Mouse (Mus musculus) CH12.LX (cell line): ENCODE results near the gene Cd320. TPM values are rescaled to one million over a fixed set of nuclear protein-coding genes. Genes with fewer than 3 reads are reported as not detected.
"Not testable (repeated sequence)": the region's sequence is repeated elsewhere in the genome, so short reads cannot be mapped to it uniquely, and the experiment has no call there.

Experiments used
- DNase-seq: peaks from one replicate; pipeline ENCODE4 v3.0.0-alpha.2; 2013; ENCODE audit errors: extremely low read depth
- H3K27ac ChIP-seq: 2 replicates; pipeline ENCODE4 v1.5.1; 2012; ENCODE audit warnings: low read depth, mild to moderate bottlenecking, control low read depth, moderate library complexity; ENCODE audit not compliant: insufficient read depth
- H3K27me3 ChIP-seq: replicated peaks from 2 replicates; pipeline ENCODE3; 2012; ENCODE audit warnings: inconsistent platforms
- H3K36me3 ChIP-seq, 2 experiments: replicated peaks in 1 of 2; 2 replicates each; pipeline versions ENCODE3 to v1.6.1; 2012; ENCODE audit warnings: inconsistent platforms in 1 of 2, low read length in 1 of 2, mild to moderate bottlenecking in 1 of 2, mixed read lengths in 1 of 2, moderate library complexity in 1 of 2; ENCODE audit not compliant: control insufficient read depth in 1 of 2, insufficient read depth in 1 of 2
- H3K4me1 ChIP-seq, 2 experiments: 2 replicates each; pipeline ENCODE4 v1.6.1; 2012; ENCODE audit warnings: inconsistent platforms in 1 of 2, moderate library complexity in 1 of 2; ENCODE audit not compliant: insufficient read depth in 2 of 2, control insufficient read depth in 1 of 2
- H3K4me2 ChIP-seq: 2 replicates; pipeline ENCODE4 v1.6.1; 2012; ENCODE audit warnings: low read depth, mild to moderate bottlenecking, control low read depth; ENCODE audit not compliant: poor library complexity, insufficient read depth, severe bottlenecking
- H3K4me3 ChIP-seq, 3 experiments: fragments of 150-350 bp in 1 of 3; sonication (generic) in 1 of 3; replicated peaks in 1 of 3; 2 replicates each; pipeline versions ENCODE3 to v1.5.1; 2011 to 2012; ENCODE audit warnings: low read depth in 2 of 3, low read length in 2 of 3, mild to moderate bottlenecking in 2 of 3, moderate library complexity in 2 of 3, control low read depth in 1 of 3, improper control_type of control experiment in 1 of 3, inconsistent platforms in 1 of 3, mixed read lengths in 1 of 3; ENCODE audit not compliant: poor library complexity in 1 of 3
- H3K79me2 ChIP-seq: replicated peaks from 2 replicates; pipeline ENCODE4 v1.6.1; 2012; ENCODE audit warnings: mild to moderate bottlenecking, moderate library complexity; ENCODE audit not compliant: control insufficient read depth, poor library complexity, insufficient read depth, severe bottlenecking; ENCODE audit errors: extremely low read depth
- H3K9ac ChIP-seq: 2 replicates; pipeline ENCODE4 v1.6.1; 2012; ENCODE audit warnings: low read depth, mild to moderate bottlenecking, control low read depth, moderate library complexity; ENCODE audit not compliant: insufficient read depth
- H3K9me3 ChIP-seq: replicated peaks from 2 replicates; pipeline ENCODE3; 2012; ENCODE audit warnings: low read length, inconsistent platforms, mixed read lengths
- CHD1 ChIP-seq: IDR thresholded peaks from 2 replicates; pipeline ENCODE4 v1.6.1; 2012; ENCODE audit warnings: low read depth, low read length, improper control_type of control experiment, inconsistent platforms
- CTCF ChIP-seq, 2 experiments: IDR thresholded peaks in 1 of 2; conservative IDR thresholded peaks in 1 of 2; 2 replicates each; pipeline ENCODE4 v1.5.1; 2011 to 2012; ENCODE audit warnings: low read depth in 2 of 2, low read length in 2 of 2, improper control_type of control experiment in 1 of 2, inconsistent platforms in 1 of 2, mild to moderate bottlenecking in 1 of 2, moderate library complexity in 1 of 2
- E2F4 ChIP-seq: IDR thresholded peaks from 2 replicates; pipeline ENCODE4 v1.6.1; 2011; ENCODE audit warnings: low read depth, low read length, improper control_type of control experiment; ENCODE audit not compliant: insufficient replicate concordance
- ELF1 ChIP-seq: IDR thresholded peaks from 2 replicates; pipeline ENCODE4 v1.6.1; 2014; ENCODE audit warnings: low read depth, mild to moderate bottlenecking, inconsistent platforms, low read length, improper control_type of control experiment
- GABPA ChIP-seq: IDR thresholded peaks from 2 replicates; pipeline ENCODE4 v1.6.1; 2012; ENCODE audit warnings: low read depth, low read length, improper control_type of control experiment, inconsistent platforms; ENCODE audit not compliant: insufficient replicate concordance
- JUN ChIP-seq: IDR thresholded peaks from 2 replicates; pipeline ENCODE4 v1.6.1; 2011; ENCODE audit warnings: low read depth, mild to moderate bottlenecking, low read length, improper control_type of control experiment, moderate library complexity; ENCODE audit not compliant: insufficient read depth
- KAT2A ChIP-seq: IDR thresholded peaks from 2 replicates; pipeline ENCODE4 v1.6.1; 2012; ENCODE audit warnings: low read length, improper control_type of control experiment, inconsistent platforms; ENCODE audit not compliant: insufficient replicate concordance
- MXI1 ChIP-seq: IDR thresholded peaks from 2 replicates; pipeline ENCODE4 v1.6.1; 2011; ENCODE audit warnings: mild to moderate bottlenecking, low read depth, low read length, improper control_type of control experiment
- MYC ChIP-seq: IDR thresholded peaks from 2 replicates; pipeline ENCODE4 v1.6.1; 2011; ENCODE audit warnings: low read depth, mild to moderate bottlenecking, improper control_type of control experiment, low read length
- NRF1 ChIP-seq: IDR thresholded peaks from 2 replicates; pipeline ENCODE4 v1.6.1; 2014; ENCODE audit warnings: low read depth, mild to moderate bottlenecking, inconsistent platforms, low read length, improper control_type of control experiment, moderate library complexity
- PAX5 ChIP-seq: IDR thresholded peaks from 2 replicates; pipeline ENCODE4 v1.6.1; 2012; ENCODE audit warnings: low read length, inconsistent platforms, mixed read lengths
- POLR2A ChIP-seq: IDR thresholded peaks from 2 replicates; pipeline ENCODE4 v1.6.1; 2011; ENCODE audit warnings: low read depth, mild to moderate bottlenecking, improper control_type of control experiment, low read length
- POLR2AphosphoS2 ChIP-seq: IDR thresholded peaks from 2 replicates; pipeline ENCODE4 v1.6.1; 2011; ENCODE audit warnings: low read depth, low read length, improper control_type of control experiment
- TBP ChIP-seq: conservative IDR thresholded peaks from 2 replicates; pipeline ENCODE4 v1.6.1; 2011; ENCODE audit warnings: low read depth, low read length, improper control_type of control experiment
- TCF12 ChIP-seq: IDR thresholded peaks from 2 replicates; pipeline ENCODE4 v1.6.1; 2014; ENCODE audit warnings: low read depth, mild to moderate bottlenecking, inconsistent platforms, low read length, improper control_type of control experiment
- UBTF ChIP-seq: IDR thresholded peaks from 2 replicates; pipeline ENCODE4 v1.6.1; 2012; ENCODE audit warnings: low read depth, mild to moderate bottlenecking, inconsistent platforms, low read length, improper control_type of control experiment, moderate library complexity
- USF1 ChIP-seq: IDR thresholded peaks from 2 replicates; pipeline ENCODE4 v1.6.1; 2014; ENCODE audit warnings: low read depth, mild to moderate bottlenecking, inconsistent platforms, low read length, improper control_type of control experiment
- USF2 ChIP-seq: conservative IDR thresholded peaks from 2 replicates; pipeline ENCODE4 v1.6.1; 2011; ENCODE audit warnings: low read depth, low read length, improper control_type of control experiment
- ZKSCAN1 ChIP-seq: IDR thresholded peaks from 2 replicates; pipeline ENCODE4 v1.6.1; 2012; ENCODE audit warnings: low read depth, inconsistent platforms, low read length, improper control_type of control experiment, borderline replicate concordance
- ZMIZ1 ChIP-seq: IDR thresholded peaks from 2 replicates; pipeline ENCODE4 v1.6.1; 2012; ENCODE audit warnings: low read depth, mild to moderate bottlenecking, inconsistent platforms, low read length, improper control_type of control experiment
- dilution Hi-C: fragments of 300-500 bp; cut with MboI; formaldehyde crosslinking; loops from 2 replicates; pipeline ENCODE4 v1.14.3; 2020; ENCODE audit warnings: low sequenced_read_pairs; ENCODE audit not compliant: extremely low pct_unique_long_range_greater_than_20kb, extremely low pct_ligation_motif_present
- in situ Hi-C: fragments of 300-500 bp; cut with MboI; formaldehyde crosslinking; loops from 3 replicates; pipeline ENCODE4 v1.14.3; 2019; ENCODE audit warnings: low sequenced_read_pairs, low pct_ligation_motif_present, low pct_unique_long_range_greater_than_20kb, mixed read lengths
- polyA plus RNA-seq: library from polyadenylated mRNA; unstranded; fragments of >175 nt; gene quantifications from 2 replicates; pipeline ENCODE4 v1.2.1, GENCODE M21; 2012; ENCODE audit warnings: low read depth; ENCODE audit not compliant: insufficient read length
- total RNA-seq, 2 experiments: library from RNA; depleted of rRNA; stranded (reverse); fragments of 300-350 nt in 1 of 2; fragments of >200 nt in 1 of 2; gene quantifications; 2 replicates each; pipeline ENCODE4 v1.2.3; 2012 to 2014

Gene Cd320
- total and polyA plus RNA-seq, 3 experiments: 50.9 to 67.1 (median 53.7) TPM

- TF ChIP-seq ZKSCAN1 (no peak), PAX5 (no peak), POLR2AphosphoS2 (no peak; the same call in 1 of the 2 replicates), USF1 (no peak), NRF1 (peak; percentile 90), MXI1 (peak; percentile 79; the same call in 1 of the 2 replicates), KAT2A (peak; percentile 82; the same call in 1 of the 2 replicates), ELF1 (peak; percentile 96), CTCF (conservative IDR thresholded peaks at IDR 0.05 in 1 of 2, IDR thresholded peaks at IDR 0.05 in 1 of 2; ENCODE audit: low read depth in 2 of 2, low read length in 2 of 2) (peak; percentile 58 to 91), ZMIZ1 (0 out of 2 replicates have a peak, but pooled peaks have one; percentile 22), MYC (peak; percentile 95), UBTF (no peak), JUN (no peak), USF2 (no peak), POLR2A (peak; percentile 82), CHD1 (no peak)
Observed at GRCm38 (mm10) chr17:33890533-33891059, 47.7 kb downstream of the Cd320 start, which contains the start of gene Kifc1 (continued).

- no peak overlapping the region for H3K4me2 ChIP-seq
- no peak overlapping the region for H3K4me3 ChIP-seq
- dilution Hi-C loops: no loop called here
Observed at GRCm38 (mm10) chr17:33891357-33891756, 48.5 kb downstream of the Cd320 start.

GRCm38 (mm10) chr17:33891892-33892291 is 49.0 kb downstream of the Cd320 start:
- DNase-seq, H3K9ac ChIP-seq, H3K27ac ChIP-seq, H3K9me3 ChIP-seq, H3K4me3 ChIP-seq, H3K4me2 ChIP-seq, H3K27me3 ChIP-seq, dilution Hi-C loops, H3K36me3 ChIP-seq, in situ Hi-C loops: not testable (repeated sequence)
- H3K4me1 ChIP-seq: peaks cover 0 to 11% of the 10 kb centered on the region in 2 experiments; a peak in 1 of 4 replicates
- H3K79me2 ChIP-seq: peaks cover 27% of the 10 kb centered on the region
- peak in 1 of 2 experiments; percentile 14; a peak in 1 of 4 replicates for TF ChIP-seq CTCF (conservative IDR thresholded peaks at IDR 0.05 in 1 of 2, IDR thresholded peaks at IDR 0.05 in 1 of 2; ENCODE audit: low read depth in 2 of 2, low read length in 2 of 2)
- TF ChIP-seq TBP: peak; percentile 51; the same call in 1 of the 2 replicates

More at GRCm38 (mm10) chr17:33891357-33891756, 48.5 kb downstream of the Cd320 start:
- in situ Hi-C loops: no loop called here
- TF ChIP-seq TCF12: no peak
- no peak for TF ChIP-seq MYC
- TF ChIP-seq E2F4: no peak
- TF ChIP-seq GABPA: no peak
- no peak for TF ChIP-seq USF2
- no peak for TF ChIP-seq CTCF (conservative IDR thresholded peaks at IDR 0.05 in 1 of 2, IDR thresholded peaks at IDR 0.05 in 1 of 2; ENCODE audit: low read depth in 2 of 2, low read length in 2 of 2)
- Histone ChIP-seq H3K79me2 (peaks cover 27% of the 10 kb centered on the region), H3K9ac (no peak overlapping the region), H3K9me3 (no peaks in the 10 kb centered on the region), H3K27ac (no peak overlapping the region), H3K27me3 (peaks cover 3% of the 10 kb centered on the region), H3K36me3 (peaks cover 3 to 5% of the 10 kb centered on the region in 2 experiments), H3K4me1 (peaks cover 0 to 11% of the 10 kb centered on the region in 2 experiments; a peak in 1 of 4 replicates)
- DNase-seq: no peak
